Mouse (Mus musculus): Measurements from ENCODE around the gene Crb2. TPM values are rescaled to one million over a fixed set of nuclear protein-coding genes. Genes with fewer than 3 reads are reported as not detected.

Gene Crb2
- total and polyA plus RNA-seq, 2 experiments from 2014 or later = 0.46 to 3.7 TPM

DNA sequence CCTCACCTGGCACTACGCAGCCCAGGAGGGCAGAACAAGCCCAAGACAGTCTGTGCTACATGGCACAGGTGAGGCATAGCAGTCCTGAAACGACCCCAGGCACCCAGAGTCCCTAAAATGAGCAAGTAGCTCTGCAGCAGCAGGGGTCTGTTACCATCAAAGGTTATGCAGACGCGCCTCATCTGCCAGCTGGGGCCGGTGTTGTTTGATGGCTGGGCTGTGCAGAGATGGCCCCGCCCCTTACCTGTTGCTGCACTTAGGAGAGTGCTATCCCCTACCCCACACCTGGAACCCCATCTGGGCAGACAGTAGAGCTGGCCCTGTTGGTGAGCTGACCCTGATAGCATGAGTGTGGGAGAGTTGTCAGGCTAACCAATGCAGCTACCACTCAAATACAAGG, 15.4 kb upstream of the Crb2 start:
- no peaks in the 10 kb centered on the region for H3K9me3 ChIP-seq (replicated peaks; ENCODE audit: control insufficient read depth, low read length)
- 73% methylated on average over 6 of the region's 6 CpGs for WGBS
- H3K4me1 ChIP-seq (ENCODE audit: control insufficient read depth, insufficient read depth) = peaks cover 19% of the 10 kb centered on the region
- no peak overlapping the region for H3K27ac ChIP-seq (ENCODE audit: low read depth)
- no peak overlapping the region for H3K4me2 ChIP-seq (ENCODE audit: low read depth, low read length)
- H3K4me3 ChIP-seq (ENCODE audit: low read depth, low read length) = no peak overlapping the region
- TF ChIP-seq CTCF (IDR thresholded peaks at IDR 0.05; ENCODE audit: low read depth) (no peak), EP300 (IDR thresholded peaks at IDR 0.05; ENCODE audit: low read depth) (no peak)
- H3K9ac ChIP-seq (replicated peaks; ENCODE audit: low read depth, low read length) = no peak overlapping the region
- no peak for DNase-seq (ENCODE audit: low spot score)
- H3K27me3 ChIP-seq (ENCODE audit: control insufficient read depth, insufficient read depth, low read length) = no peaks in the 10 kb centered on the region
- H3K36me3 ChIP-seq (replicated peaks; ENCODE audit: control insufficient read depth, insufficient read depth, low read length) = no peaks in the 10 kb centered on the region
- no peak for ATAC-seq (ENCODE audit: insufficient read depth, low read depth)

DNA sequence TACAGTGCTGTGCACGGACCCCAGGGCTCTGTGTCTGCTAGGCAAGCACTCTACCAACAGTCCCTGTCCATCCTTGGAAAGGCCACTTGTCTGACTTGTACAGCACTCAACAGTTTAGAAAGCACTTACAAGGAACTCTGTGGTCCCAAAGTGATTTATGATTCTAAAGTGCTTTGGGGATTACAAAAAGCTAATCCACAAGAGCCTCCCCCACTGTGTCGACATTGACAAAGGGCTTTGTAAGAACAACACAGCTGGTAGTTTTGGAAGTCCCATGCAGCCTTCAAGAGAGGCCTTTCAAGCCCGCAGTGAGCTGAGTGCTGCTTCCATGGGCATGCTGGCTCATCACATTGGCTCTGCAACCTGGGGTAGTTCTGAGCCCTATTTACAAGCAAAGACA, 12.4 kb upstream of the Crb2 start:
- H3K4me3 ChIP-seq (ENCODE audit: low read depth, low read length) = no peak overlapping the region
- WGBS = 62% methylated on average over 3 of the region's 3 CpGs
- H3K9me3 ChIP-seq (replicated peaks; ENCODE audit: control insufficient read depth, low read length) = no peaks in the 10 kb centered on the region
- H3K27me3 ChIP-seq (ENCODE audit: control insufficient read depth, insufficient read depth, low read length) = no peaks in the 10 kb centered on the region
- peaks cover 30% of the 10 kb centered on the region for H3K4me1 ChIP-seq (ENCODE audit: control insufficient read depth, insufficient read depth)
- no peak overlapping the region; the same call in 1 of the 2 replicates for H3K27ac ChIP-seq (ENCODE audit: low read depth)
- no peaks in the 10 kb centered on the region for H3K36me3 ChIP-seq (replicated peaks; ENCODE audit: control insufficient read depth, insufficient read depth, low read length)
- no peak overlapping the region for H3K4me2 ChIP-seq (ENCODE audit: low read depth, low read length)
- TF ChIP-seq EP300 (IDR thresholded peaks at IDR 0.05; ENCODE audit: low read depth) (no peak), CTCF (IDR thresholded peaks at IDR 0.05; ENCODE audit: low read depth) (no peak)
- no peak overlapping the region for H3K9ac ChIP-seq (replicated peaks; ENCODE audit: low read depth, low read length)
- ATAC-seq (ENCODE audit: insufficient read depth, low read depth) (no peak), DNase-seq (ENCODE audit: low spot score) (no peak)

DNA sequence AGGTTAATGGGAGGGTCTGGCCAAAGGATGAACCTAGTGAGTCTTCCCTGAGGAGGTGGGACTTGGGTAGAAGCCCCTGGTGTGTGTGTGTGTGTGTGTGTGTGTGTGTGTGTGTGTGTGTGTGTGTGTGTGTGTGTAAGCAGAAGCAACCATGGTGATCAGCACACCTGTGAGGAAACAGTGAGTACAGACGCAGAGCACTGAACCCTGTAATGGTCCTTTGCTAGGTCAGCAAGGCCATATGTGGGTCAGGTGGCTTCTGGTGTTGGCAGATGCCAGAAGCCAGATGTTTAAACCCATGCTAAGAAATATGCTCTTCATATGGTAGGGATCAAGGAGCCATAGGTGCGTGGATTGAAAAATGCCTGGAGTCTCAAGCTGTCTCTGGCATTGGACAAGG, 11.5 kb upstream of the Crb2 start:
- peaks cover 30% of the 10 kb centered on the region for H3K4me1 ChIP-seq (ENCODE audit: control insufficient read depth, insufficient read depth)
- H3K36me3 ChIP-seq (replicated peaks; ENCODE audit: control insufficient read depth, insufficient read depth, low read length) = no peaks in the 10 kb centered on the region
- no peak for TF ChIP-seq EP300 (IDR thresholded peaks at IDR 0.05; ENCODE audit: low read depth)
- TF ChIP-seq CTCF (IDR thresholded peaks at IDR 0.05; ENCODE audit: low read depth) = no peak
- H3K27ac ChIP-seq (ENCODE audit: low read depth) = peak overlapping the region; percentile 18; the same call in 1 of the 2 replicates
- no peaks in the 10 kb centered on the region for H3K27me3 ChIP-seq (ENCODE audit: control insufficient read depth, insufficient read depth, low read length)
- ATAC-seq (ENCODE audit: insufficient read depth, low read depth) (no peak), DNase-seq (ENCODE audit: low spot score) (no peak)
- H3K9me3 ChIP-seq (replicated peaks; ENCODE audit: control insufficient read depth, low read length) = no peaks in the 10 kb centered on the region
- H3K4me3 ChIP-seq (ENCODE audit: low read depth, low read length) = no peak overlapping the region
- H3K9ac ChIP-seq (replicated peaks; ENCODE audit: low read depth, low read length) = no peak overlapping the region
- no peak overlapping the region for H3K4me2 ChIP-seq (ENCODE audit: low read depth, low read length)
- 97% methylated on average over 2 of the region's 2 CpGs for WGBS

DNA sequence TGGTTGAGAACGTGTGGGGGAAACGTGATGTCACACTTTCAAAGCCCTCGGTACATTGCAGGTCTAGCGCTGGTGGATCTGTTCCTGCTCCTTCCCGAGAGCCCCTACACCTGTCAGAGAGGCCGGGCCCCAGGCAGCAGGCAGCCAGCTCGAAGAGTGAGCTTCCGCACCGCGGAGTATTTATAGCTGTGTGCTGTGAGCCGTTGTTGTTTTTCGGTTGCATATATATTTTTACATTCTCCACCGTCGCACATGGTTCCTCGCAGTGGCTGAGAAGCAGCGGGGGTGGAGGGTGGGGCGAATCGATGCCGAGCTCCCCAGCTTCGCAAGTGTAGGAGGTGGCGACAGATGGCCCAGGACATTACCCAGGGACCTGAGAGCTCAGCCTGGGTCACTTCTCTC, 11.0 kb upstream of the Crb2 start:
- Histone ChIP-seq H3K9ac (replicated peaks; ENCODE audit: low read depth, low read length) (no peak overlapping the region), H3K4me1 (ENCODE audit: control insufficient read depth, insufficient read depth) (peaks cover 30% of the 10 kb centered on the region), H3K36me3 (replicated peaks; ENCODE audit: control insufficient read depth, insufficient read depth, low read length) (no peaks in the 10 kb centered on the region), H3K4me3 (ENCODE audit: low read depth, low read length) (no peak overlapping the region), H3K27ac (ENCODE audit: low read depth) (peak overlapping the region; percentile 61), H3K9me3 (replicated peaks; ENCODE audit: control insufficient read depth, low read length) (no peaks in the 10 kb centered on the region), H3K27me3 (ENCODE audit: control insufficient read depth, insufficient read depth, low read length) (no peaks in the 10 kb centered on the region), H3K4me2 (ENCODE audit: low read depth, low read length) (peak overlapping the region; percentile 10)
- DNase-seq (ENCODE audit: low spot score) (no peak), ATAC-seq (ENCODE audit: insufficient read depth, low read depth) (0 out of 2 replicates have a peak, but pooled peaks have one; percentile 16)
- WGBS = 7% methylated on average over 21 of the region's 21 CpGs
- TF ChIP-seq CTCF (IDR thresholded peaks at IDR 0.05; ENCODE audit: low read depth) (no peak), EP300 (IDR thresholded peaks at IDR 0.05; ENCODE audit: low read depth) (no peak)

DNA sequence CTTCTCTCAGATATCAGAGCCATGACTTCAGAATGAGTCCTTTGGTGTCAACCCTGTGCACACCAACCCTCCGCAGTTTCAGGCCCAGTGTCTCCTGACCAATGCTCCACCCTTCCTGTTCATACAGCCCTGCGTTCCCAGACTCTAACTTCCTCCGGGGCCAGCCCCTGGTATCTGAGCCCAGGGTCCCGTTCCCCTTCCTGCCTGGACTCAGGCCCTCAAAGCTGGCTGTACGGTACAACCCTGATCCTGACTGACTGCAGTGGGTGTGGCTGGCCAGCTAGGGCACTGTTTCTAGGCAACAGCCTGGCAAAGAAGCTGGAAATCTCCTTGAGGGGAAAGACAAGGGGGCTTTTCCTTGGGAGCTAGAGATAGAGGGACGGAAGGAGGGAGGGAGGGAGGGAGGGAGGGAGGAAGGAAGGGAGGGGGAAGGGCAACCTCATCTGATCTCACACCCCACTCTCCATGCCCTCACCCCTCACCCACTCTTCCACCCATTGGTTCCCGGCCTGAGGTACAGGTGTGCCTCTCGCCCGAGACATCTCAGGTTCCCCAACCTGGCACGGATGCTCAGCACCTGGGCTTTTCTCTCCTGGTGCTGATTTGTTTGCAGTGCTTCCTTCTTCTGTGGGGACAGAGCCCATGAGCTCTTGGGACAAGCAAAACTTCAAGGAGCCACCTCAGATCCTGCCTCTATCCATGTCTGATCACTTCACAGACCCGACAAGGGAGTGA, 9.9 kb upstream of the Crb2 start:
- no peak overlapping the region for H3K9ac ChIP-seq (replicated peaks; ENCODE audit: low read depth, low read length)
- H3K4me3 ChIP-seq (ENCODE audit: low read depth, low read length) = no peak overlapping the region
- no peak for TF ChIP-seq CTCF (IDR thresholded peaks at IDR 0.05; ENCODE audit: low read depth)
- TF ChIP-seq EP300 (IDR thresholded peaks at IDR 0.05; ENCODE audit: low read depth) = no peak
- H3K9me3 ChIP-seq (replicated peaks; ENCODE audit: control insufficient read depth, low read length) = no peaks in the 10 kb centered on the region
- peak; percentile 44 for DNase-seq (ENCODE audit: low spot score)
- 54% methylated on average over 11 of the region's 11 CpGs for WGBS
- ATAC-seq (ENCODE audit: insufficient read depth, low read depth) = peak; percentile 45
- H3K4me2 ChIP-seq (ENCODE audit: low read depth, low read length) = no peak overlapping the region
- no peaks in the 10 kb centered on the region for H3K36me3 ChIP-seq (replicated peaks; ENCODE audit: control insufficient read depth, insufficient read depth, low read length)
- peak overlapping the region; percentile 61 for H3K27ac ChIP-seq (ENCODE audit: low read depth)
- H3K4me1 ChIP-seq (ENCODE audit: control insufficient read depth, insufficient read depth) = peaks cover 30% of the 10 kb centered on the region
- H3K27me3 ChIP-seq (ENCODE audit: control insufficient read depth, insufficient read depth, low read length) = no peaks in the 10 kb centered on the region

Measured in heart, postnatal 0 days (tissue).